Mouse (Mus musculus): ENCODE data around the gene Cox4i2.

GRCm38 (mm10) chr2:152753944-152754711 lies at the start of gene Cox4i2:
- TF ChIP-seq CTCF (IDR thresholded peaks at IDR 0.05; ENCODE audit: low read depth, low read length) (no peak), POLR2A (IDR thresholded peaks at IDR 0.05; ENCODE audit: borderline replicate concordance, low read depth, low read length) (no peak)

Measured in bone marrow macrophage, adult 2 months (primary cell).